Comparison of ENCODE assay signal across 8 mouse cellular contexts in genomic region chr5:105732433-105732891, GRCm38 (mm10). TPM values are rescaled to one million over a fixed set of nuclear protein-coding genes. Genes with fewer than 3 reads are reported as not detected.
A peak's percentile ranks its signal among the peaks of the same experiment; 100 is the strongest.
DNase-seq lines count a peak whose midpoint lies in the region; ATAC-seq and TF ChIP-seq lines count a peak whose summit lies in the region.

No protein-coding gene starts in this region.

- H3K27ac ChIP-seq in left cerebral cortex, adult 2 months: no peak overlapping the region
- H3K27ac ChIP-seq in forebrain, embryonic 12.5 days: 0 out of 2 replicates have a peak overlapping the region, but pooled peaks have one; percentile 32
- peak overlapping the region; percentile 53 for H3K27ac ChIP-seq in liver, embryonic 15.5 days (replicated peaks)

- peak overlapping the region; percentile 66 for H3K4me3 ChIP-seq in left cerebral cortex, adult 2 months
- H3K4me3 ChIP-seq in forebrain, embryonic 12.5 days (replicated peaks): peak overlapping the region; percentile 43
- H3K4me3 ChIP-seq in liver, embryonic 15.5 days (replicated peaks): peak overlapping the region; percentile 78

- DNase-seq in left cerebral cortex, adult 2 months (ENCODE audit: extremely low spot score in 1 of 2, low spot score in 2 of 2): no peak
- no peak for DNase-seq in left cerebral cortex, adult 18-20 months (ENCODE audit: low spot score in 2 of 2)
- peak; percentile 26 for DNase-seq in naive thymus-derived CD4-positive, alpha-beta T cell, adult 2 months (ENCODE audit: low read depth)
- no peak for DNase-seq in layer of hippocampus, postnatal 36 days
- no peak for DNase-seq in frontal cortex, adult 2 months (ENCODE audit: extremely low spot score in 1 of 2, low spot score in 1 of 2)

- intact Hi-C loops in left cerebral cortex, adult 2 months (cut with DNase I): no loop called here

- ATAC-seq in forebrain, embryonic 12.5 days (ENCODE audit: low FRiP score): peak; percentile 47
- ATAC-seq in inflammation-experienced regulatory T-cells, adult 6 months: peak; percentile 44
- ATAC-seq in liver, embryonic 15.5 days (ENCODE audit: insufficient read depth): peak; percentile 41

- H3K9ac ChIP-seq in forebrain, embryonic 12.5 days: peak overlapping the region; percentile 62
- H3K9ac ChIP-seq in liver, embryonic 15.5 days: peak overlapping the region; percentile 70

- H3K36me3 ChIP-seq in forebrain, embryonic 12.5 days (replicated peaks): peaks cover 20% of the 10 kb centered on the region
- H3K36me3 ChIP-seq in liver, embryonic 15.5 days (replicated peaks): no peaks in the 10 kb centered on the region

- H3K4me1 ChIP-seq in forebrain, embryonic 12.5 days: peaks cover 23% of the 10 kb centered on the region
- peaks cover 57% of the 10 kb centered on the region for H3K4me1 ChIP-seq in liver, embryonic 15.5 days (replicated peaks)

- peak overlapping the region; percentile 82 for H3K4me2 ChIP-seq in forebrain, embryonic 12.5 days
- peak overlapping the region; percentile 98 for H3K4me2 ChIP-seq in liver, embryonic 15.5 days

- 47% methylated on average over 11 of the region's 11 CpGs for WGBS in forebrain, embryonic 12.5 days
- 13% methylated on average over 11 of the region's 11 CpGs for WGBS in liver, embryonic 15.5 days (ENCODE audit: insufficient replicate concordance)

- no peaks in the 10 kb centered on the region for H3K27me3 ChIP-seq in forebrain, embryonic 12.5 days
- no peaks in the 10 kb centered on the region for H3K27me3 ChIP-seq in liver, embryonic 15.5 days

- no peak for TF ChIP-seq CTCF in left cerebral cortex, adult 2 months (IDR thresholded peaks at IDR 0.05)

- H3K9me3 ChIP-seq in forebrain, embryonic 12.5 days: no peaks in the 10 kb centered on the region
- H3K9me3 ChIP-seq in liver, embryonic 15.5 days (replicated peaks): no peaks in the 10 kb centered on the region

RNA-seq across cellular contexts. Expression of gene Lrrc8d, which starts 32.7 kb away (rescaled TPM):
- total RNA-seq in left cerebral cortex, adult 2 months (2021): 10 to 100 TPM; 35.6 to 39.0 TPM
- 10 to 100 TPM; 32.7 to 35.0 TPM for total RNA-seq in left cerebral cortex, adult 18-20 months (2021)
- 32.7 and 36.6 TPM in 2 replicates for polyA plus RNA-seq in forebrain, embryonic 12.5 days (2016; fragmentation: Nextera tagmentation; extraction: Ambion mirVana)
- polyA plus RNA-seq in inflammation-experienced regulatory T-cells, adult 6 months (2017; shearing (Covaris generic)): 10 to 100 TPM; 11.8 to 28.4 (median 26.5) TPM
- polyA plus RNA-seq in liver, embryonic 15.5 days (2015; fragmentation: Nextera tagmentation; extraction: Ambion mirVana): 8.1 and 8.4 TPM in 2 replicates
- total RNA-seq in layer of hippocampus, postnatal 36 days (2021): 10 to 100 TPM; 47.7 to 48.8 TPM
- polyA plus RNA-seq in frontal cortex, adult 2 months (2012; rRNA removed): 15.0 and 16.0 TPM in 2 replicates
